Mouse (Mus musculus): ENCODE data around the gene Ccdc9b.

Gene Ccdc9b

DNA sequence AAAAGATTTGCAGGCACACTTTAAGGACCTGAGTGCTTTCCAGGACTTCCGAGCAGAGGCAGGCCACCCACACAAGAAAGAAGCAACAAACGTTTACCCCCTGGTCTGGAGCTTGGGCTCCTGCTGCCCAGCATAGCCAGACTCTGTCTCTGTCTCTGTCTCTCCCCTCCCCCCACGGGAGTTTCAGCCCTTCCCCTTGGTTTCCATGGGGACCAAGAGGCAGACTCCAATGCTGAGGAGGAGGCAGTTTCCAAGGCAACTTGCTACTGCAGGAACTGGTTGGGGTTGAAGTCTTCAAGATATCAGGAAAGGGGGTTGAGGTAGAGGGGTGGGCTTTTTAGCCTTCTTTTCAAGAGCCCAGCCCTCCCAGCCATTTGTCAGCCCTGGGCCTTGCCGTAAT, 48.2 kb downstream of the Ccdc9b start:
- no peak for DNase-seq (ENCODE audit: inconsistent age in 2 of 2, low spot score in 1 of 2)

GRCm38 (mm10) chr2:118713631-118714030, 48.8 kb downstream of the Ccdc9b start:
- DNase-seq (ENCODE audit: inconsistent age in 2 of 2, low spot score in 1 of 2): no peak

GRCm38 (mm10) chr2:118711038-118711494, 51.4 kb downstream of the Ccdc9b start:
- DNase-seq (ENCODE audit: inconsistent age in 2 of 2, low spot score in 1 of 2): peak; percentile 61 to 82

- peak in 1 of 2 experiments; percentile 58 for DNase-seq (ENCODE audit: inconsistent age in 2 of 2, low spot score in 1 of 2)
These were observed 52.7 kb downstream of the Ccdc9b start for GRCm38 (mm10) chr2:118709655-118710221.

GRCm38 (mm10) chr2:118708472-118708871, 54.0 kb downstream of the Ccdc9b start:
- peak in 1 of 2 experiments; percentile 53 for DNase-seq (ENCODE audit: inconsistent age in 2 of 2, low spot score in 1 of 2)

DNA sequence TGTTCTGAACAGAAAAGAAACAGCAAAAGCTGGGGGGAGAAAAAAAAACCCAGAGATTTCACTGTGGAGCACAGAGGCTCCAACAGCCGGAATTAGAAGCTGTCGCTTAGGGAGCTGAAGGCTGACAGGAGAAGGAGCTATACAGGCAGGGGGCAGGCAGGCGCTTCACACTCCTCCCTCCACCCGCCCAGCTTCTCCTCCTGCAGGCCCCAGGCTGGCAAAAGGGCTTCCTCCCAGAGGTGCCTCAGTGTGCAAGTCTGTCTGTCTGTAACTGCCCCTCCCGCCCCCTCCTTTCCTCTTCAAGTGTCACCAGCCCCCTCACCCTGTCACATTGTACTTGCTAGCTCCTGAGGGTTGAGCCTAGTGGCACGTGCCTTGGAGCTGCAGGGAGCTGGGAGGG, 56.0 kb downstream of the Ccdc9b start:
- DNase-seq (ENCODE audit: inconsistent age in 2 of 2, low spot score in 1 of 2): no peak
